Mouse (Mus musculus): ENCODE results near the gene Pdlim4.

DNA sequence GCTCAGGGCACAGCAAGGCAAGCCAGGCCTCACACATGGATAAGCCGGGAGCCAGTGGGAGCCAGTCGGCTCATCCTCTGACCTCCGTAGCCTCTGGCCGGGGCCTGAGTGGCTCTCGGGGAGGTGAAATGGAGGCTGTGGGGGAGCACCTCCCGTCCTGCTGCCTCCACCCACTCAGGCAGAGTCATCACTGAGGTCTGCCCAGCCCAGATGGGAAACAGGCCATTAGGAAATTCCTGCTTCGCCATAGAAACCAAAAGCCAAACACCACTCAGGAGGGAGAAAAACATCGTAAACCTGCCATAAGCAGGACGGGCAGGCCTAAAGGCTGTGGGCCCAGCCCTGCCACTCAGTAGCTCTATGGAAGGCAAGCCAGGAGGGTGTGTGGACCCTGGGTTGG is 8.5 kb downstream of the Pdlim4 start:
- no peak for TF ChIP-seq CTCF (conservative IDR thresholded peaks at IDR 0.05; ENCODE audit: low read length)
- TF ChIP-seq NANOG (IDR thresholded peaks at IDR 0.05; ENCODE audit: borderline replicate concordance, low read length) = no peak
- TF ChIP-seq POU5F1 (IDR thresholded peaks at IDR 0.05; ENCODE audit: borderline replicate concordance, low read length) = no peak

Measured in E14TG2a.4 (cell line).